Mouse (Mus musculus) ovary, postnatal 36 days (tissue): ENCODE data around the gene Slc9a9.
A peak's percentile ranks its signal among the peaks of the same experiment; 100 is the strongest.

ENCODE experiments used
- DNase-seq: peaks from one replicate; pipeline ENCODE4 v3.0.0; 2022; ENCODE audit warnings: low spot score, mixed read lengths

Gene Slc9a9

GRCm38 (mm10) chr9:94732599-94733287 is 63.0 kb downstream of the Slc9a9 start:
- no peak for DNase-seq

DNA sequence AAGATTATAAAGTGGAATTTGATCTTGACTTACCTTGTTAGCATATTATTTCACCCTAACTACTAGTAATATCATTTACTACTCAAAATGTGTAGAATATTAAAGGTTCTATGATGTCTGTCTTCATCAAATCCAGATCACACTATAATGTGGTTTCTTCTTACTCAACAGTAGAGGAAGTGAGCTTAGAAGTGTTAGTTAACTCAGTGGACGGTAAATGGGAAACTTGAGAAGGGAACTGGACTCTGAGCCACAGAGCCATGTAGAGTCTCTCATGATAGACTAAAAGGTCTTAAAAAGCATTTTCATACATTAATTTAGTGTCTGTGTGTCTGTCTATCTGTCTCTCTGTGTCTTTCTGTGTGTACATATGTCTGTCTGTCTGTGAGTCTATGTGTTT is 64.6 kb downstream of the Slc9a9 start:
- no peak for DNase-seq

DNA sequence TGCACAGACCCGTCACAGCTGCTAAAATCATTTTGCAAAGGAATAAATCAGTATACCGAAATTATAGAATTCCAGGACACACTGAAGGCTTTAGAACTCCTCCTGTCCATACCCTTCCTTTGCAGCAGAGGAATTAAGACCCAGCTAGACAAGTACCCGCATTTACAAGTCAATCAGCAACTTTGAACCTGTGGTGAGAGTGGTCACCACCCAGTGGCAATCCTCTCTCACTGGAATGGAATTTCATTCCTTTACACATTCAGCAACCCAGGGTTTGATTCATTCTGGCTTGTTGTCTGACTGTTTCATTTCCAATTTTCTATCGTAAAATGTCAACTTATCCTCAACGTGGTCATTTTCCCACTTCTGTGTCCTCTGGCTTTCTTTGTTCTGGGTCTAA is 67.5 kb downstream of the Slc9a9 start:
- DNase-seq = no peak

GRCm38 (mm10) chr9:94738555-94739427 is 69.1 kb downstream of the Slc9a9 start:
- DNase-seq = peak; percentile 26

DNA sequence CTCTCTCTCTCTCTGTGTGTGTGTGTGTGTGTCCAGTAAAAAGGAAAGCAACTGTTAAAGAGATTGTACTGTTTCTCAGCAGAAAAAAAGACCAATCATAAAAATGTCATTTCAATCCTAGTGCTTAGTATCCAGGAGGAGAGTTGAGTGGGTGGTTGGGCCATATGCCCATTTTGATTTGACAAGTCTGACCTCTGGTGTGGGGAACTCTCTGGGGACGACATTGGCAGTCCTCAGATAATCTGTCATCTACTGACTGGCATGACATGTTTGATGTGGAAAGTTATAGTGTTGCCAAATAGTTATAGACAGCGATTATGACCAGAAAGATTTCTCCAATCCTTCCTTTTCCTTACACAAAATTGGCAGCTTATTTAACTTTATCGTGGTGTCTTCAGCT is 71.1 kb downstream of the Slc9a9 start:
- DNase-seq = no peak

DNA sequence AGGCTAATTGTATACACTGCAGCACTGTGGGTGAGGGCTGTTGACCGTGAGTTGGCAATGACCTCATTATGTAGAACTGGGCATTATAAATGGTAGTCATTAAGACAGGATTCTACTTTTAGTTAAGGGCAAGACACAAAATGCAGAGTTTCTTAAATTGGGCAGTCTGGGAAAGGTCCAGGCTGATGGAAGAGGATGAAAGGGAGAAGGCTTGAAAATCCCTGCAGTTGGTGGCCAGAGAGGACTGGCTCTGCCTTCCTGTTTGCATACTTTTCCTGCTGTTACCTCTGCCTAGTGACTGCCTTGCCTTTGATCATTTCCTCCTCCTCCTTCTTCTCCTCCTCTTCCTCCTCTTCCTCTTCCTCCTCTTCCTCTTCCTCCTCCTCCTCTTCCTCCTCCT is 73.6 kb downstream of the Slc9a9 start:
- no peak for DNase-seq

GRCm38 (mm10) chr9:94748503-94748902 is 78.8 kb downstream of the Slc9a9 start:
- no peak for DNase-seq

- no peak for DNase-seq
Measured at GRCm38 (mm10) chr9:94750187-94750586, 80.5 kb downstream of the Slc9a9 start.

GRCm38 (mm10) chr9:94750935-94751637 is 81.4 kb downstream of the Slc9a9 start:
- no peak for DNase-seq

- DNase-seq = no peak
Measured at GRCm38 (mm10) chr9:94751638-94752021, 81.9 kb downstream of the Slc9a9 start.

GRCm38 (mm10) chr9:94752121-94752520 is 82.4 kb downstream of the Slc9a9 start:
- DNase-seq = no peak

DNA sequence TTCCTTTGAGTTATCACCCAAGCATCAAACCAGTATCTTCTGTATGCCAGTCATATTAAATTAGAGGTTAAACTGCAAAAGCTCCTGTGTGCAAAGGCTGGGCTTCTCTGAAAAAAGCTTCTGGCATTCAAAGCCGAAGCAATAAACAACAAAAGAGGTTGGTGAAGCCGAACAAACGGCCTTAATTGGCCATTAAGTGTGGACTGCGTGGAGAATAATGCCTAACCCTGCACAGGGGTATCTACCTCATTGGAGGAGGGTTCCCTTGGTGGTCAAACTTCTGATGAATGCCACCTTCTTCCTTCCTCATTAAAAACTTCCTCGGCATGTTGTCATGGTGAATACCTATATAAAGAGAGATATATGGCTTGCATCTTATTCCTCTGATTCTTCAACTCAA is 90.2 kb downstream of the Slc9a9 start:
- no peak for DNase-seq

DNA sequence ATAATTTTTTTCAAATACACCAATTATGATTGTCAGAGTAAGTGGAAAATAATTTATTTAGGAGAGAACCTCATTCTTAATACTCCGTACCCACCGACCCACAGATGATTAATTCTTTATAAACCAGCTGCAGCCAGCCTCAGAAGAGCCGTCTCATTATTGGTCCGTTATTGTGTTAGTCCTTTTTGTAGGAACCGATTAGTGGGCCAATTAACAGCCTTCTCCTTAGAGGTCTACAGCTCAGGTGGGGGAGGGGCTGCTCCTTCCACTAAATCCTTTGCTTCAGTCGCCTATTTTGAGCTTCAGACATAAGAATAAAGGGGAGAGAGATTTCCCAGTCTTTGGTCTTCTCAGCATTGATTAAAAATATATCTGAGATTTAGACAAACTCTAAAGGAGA is 98.4 kb downstream of the Slc9a9 start:
- no peak for DNase-seq

GRCm38 (mm10) chr9:94768524-94768923 is 98.8 kb downstream of the Slc9a9 start:
- no peak for DNase-seq

DNA sequence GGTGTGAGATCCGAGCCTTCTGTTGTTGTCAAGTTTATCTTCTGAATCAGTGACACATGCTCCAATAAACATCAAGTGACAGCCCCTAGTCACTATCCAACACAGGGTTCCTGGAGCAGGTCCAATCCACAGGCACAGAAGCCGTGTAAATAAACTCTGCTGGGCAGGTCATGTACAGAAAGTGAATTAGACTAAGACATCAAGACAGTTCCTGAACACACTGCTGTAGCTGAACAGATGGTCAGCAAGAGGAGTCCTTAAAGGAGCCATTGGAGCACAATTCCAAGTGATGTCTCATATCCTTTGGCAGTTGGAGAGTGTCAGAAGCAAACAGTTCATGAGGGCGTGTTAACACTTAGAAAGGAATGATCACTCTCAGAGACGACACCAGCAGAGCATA is 103.6 kb downstream of the Slc9a9 start:
- no peak for DNase-seq

DNA sequence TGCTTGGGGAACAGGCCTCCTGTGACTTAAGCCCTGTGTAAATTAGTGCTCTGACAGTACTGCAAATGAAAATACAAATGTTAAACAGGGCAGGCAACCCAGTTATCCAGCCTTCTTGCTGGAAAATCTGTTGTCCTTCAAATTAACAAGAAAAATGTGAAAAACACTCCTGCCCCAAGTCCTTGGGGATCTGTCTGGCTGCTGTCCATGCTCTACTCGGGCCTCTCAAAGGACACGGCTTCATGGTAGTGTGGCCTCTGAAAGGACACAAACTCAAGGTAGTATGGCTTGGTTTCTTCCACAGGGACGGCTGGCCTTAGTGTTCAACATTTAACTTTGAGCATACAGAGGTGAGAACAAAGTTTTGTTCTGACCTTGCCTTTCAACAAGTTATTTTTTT is 118.6 kb downstream of the Slc9a9 start:
- DNase-seq = peak; percentile 17

- DNase-seq = no peak
Measured at GRCm38 (mm10) chr9:94790966-94791365, 121.3 kb downstream of the Slc9a9 start.

- DNase-seq = no peak
Measured at GRCm38 (mm10) chr9:94803073-94803472, 133.4 kb downstream of the Slc9a9 start.

- DNase-seq = no peak
Measured at GRCm38 (mm10) chr9:94805506-94805905, 135.8 kb downstream of the Slc9a9 start.

DNA sequence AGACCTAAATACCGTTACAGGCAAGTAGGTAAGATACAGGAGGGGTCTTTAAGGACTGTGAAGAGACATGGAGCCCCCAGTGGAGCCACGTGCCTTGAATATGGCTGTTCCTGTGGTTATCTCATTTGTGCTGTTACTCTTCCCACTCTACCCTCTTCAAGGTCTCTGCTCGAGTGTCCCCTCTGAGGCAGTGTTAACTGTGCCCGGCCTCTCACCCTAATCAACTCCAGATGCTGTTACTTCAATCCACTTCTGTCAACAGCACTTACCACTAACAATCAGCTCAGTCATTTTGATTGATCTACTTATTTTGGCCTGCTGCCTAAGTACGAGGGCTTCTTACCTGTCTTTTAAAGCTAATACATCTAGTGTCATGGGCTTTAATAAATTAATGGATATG is 145.8 kb downstream of the Slc9a9 start:
- no peak for DNase-seq

DNA sequence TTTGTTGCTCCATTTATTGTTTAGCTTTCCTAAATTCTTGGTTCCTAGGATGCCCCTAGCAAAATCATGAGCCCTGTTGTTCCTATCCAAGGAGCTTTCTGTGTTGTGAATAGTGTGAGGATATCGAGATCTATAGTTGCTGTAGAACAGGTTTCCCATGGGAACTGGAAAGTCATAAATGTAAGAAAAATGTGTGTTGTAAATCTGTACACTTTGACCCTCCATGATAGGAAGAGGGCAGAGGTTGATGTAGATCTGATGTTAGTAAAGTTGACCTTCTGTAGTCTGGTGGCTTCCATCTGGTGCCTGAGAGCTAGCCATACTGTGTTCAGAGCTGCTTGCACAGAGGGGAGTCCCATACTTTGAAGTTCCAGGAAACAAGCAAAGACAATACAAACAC is 151.6 kb downstream of the Slc9a9 start:
- no peak for DNase-seq

GRCm38 (mm10) chr9:94833836-94834235 is 164.1 kb downstream of the Slc9a9 start:
- DNase-seq = no peak

DNA sequence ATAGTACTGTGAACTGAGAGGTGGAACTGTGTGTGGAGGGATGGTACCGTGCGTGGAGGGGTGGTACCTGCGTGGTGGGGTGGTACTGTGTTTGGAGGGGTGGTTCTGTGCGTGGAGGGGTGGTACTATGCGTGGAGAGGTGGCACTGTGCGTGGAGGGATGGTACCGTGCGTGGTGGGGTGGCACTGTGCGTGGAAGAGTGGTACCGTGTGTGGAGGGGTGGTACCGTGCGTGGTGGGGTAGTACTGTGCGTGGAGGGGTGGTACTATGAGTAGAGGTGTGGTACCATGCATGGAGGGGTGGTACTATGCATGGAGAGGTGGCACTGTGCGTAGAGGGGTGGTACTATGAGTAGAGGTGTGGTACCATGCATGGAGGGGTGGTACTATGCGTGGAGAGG is 167.7 kb downstream of the Slc9a9 start:
- DNase-seq = no peak
